Mouse (Mus musculus) neural tube, embryonic 11.5 days (tissue): ENCODE results near the gene Spata13. TPM values are rescaled to one million over a fixed set of nuclear protein-coding genes. Genes with fewer than 3 reads are reported as not detected.

Source experiments
- ATAC-seq: fragments of 200-750 bp; cut with Nextera tagmentation; 2 replicates; pipeline ENCODE4 v1.8.0; 2017; ENCODE audit warnings: moderate number of reproducible peaks, mild to moderate bottlenecking, moderate TSS enrichment, moderate library complexity; ENCODE audit not compliant: insufficient read depth, low FRiP score, low TSS enrichment
- DNase-seq: peaks from one replicate; pipeline ENCODE4 v3.0.0-alpha.2; 2015; ENCODE audit warnings: low spot score
- H3K27ac ChIP-seq: fragments of 300-500 bp; sonication (generic); 2 replicates; pipeline ENCODE4 v1.5.1; 2014; ENCODE audit warnings: low read depth, mild to moderate bottlenecking, low read length
- H3K27me3 ChIP-seq: fragments of 300-500 bp; sonication (generic); 2 replicates; pipeline ENCODE4 v1.6.1; 2014; ENCODE audit warnings: mild to moderate bottlenecking, low read length, mixed read lengths; ENCODE audit not compliant: control insufficient read depth, insufficient read depth
- H3K36me3 ChIP-seq: fragments of 300-500 bp; sonication (generic); 2 replicates; pipeline ENCODE4 v1.6.1; 2014; ENCODE audit warnings: mild to moderate bottlenecking, low read length, moderate library complexity, mixed read lengths; ENCODE audit not compliant: control insufficient read depth, insufficient read depth
- H3K4me1 ChIP-seq: fragments of 300-500 bp; sonication (generic); 2 replicates; pipeline ENCODE4 v1.6.1; 2014; ENCODE audit warnings: low read length, mixed read lengths; ENCODE audit not compliant: control insufficient read depth, insufficient read depth
- H3K4me2 ChIP-seq: fragments of 300-500 bp; sonication (generic); 2 replicates; pipeline ENCODE4 v1.6.1; 2014; ENCODE audit warnings: low read depth, mild to moderate bottlenecking, moderate library complexity
- H3K4me3 ChIP-seq: fragments of 300-500 bp; sonication (generic); 2 replicates; pipeline ENCODE4 v1.5.1; 2014; ENCODE audit warnings: low read depth, low read length
- H3K9ac ChIP-seq: fragments of 300-500 bp; sonication (generic); 2 replicates; pipeline ENCODE4 v1.6.1; 2014; ENCODE audit warnings: mild to moderate bottlenecking, low read length
- H3K9me3 ChIP-seq: fragments of 300-500 bp; sonication (generic); 2 replicates; pipeline ENCODE4 v1.6.1; 2016; ENCODE audit warnings: low read length; ENCODE audit not compliant: control insufficient read depth
- WGBS: fragments of 180-500 bp; shearing (Covaris S2); extraction: QIAGEN DNeasy Blood & Tissue Kit; methylation state at CpG from one replicate; pipeline ENCODE4 v1.1.7; 2014; 5-methylcytosine and 5-hydroxymethylcytosine counted together
- polyA plus RNA-seq: library from polyadenylated mRNA; unstranded; fragments of >200 nt; fragmentation: Nextera tagmentation; extraction: Ambion mirVana; gene quantifications from 2 replicates; pipeline ENCODE4 v1.2.1, GENCODE M21; 2014

The Spata13 gene
- polyA plus RNA-seq, 1 experiment from 2014 or later: 64.9 TPM

- H3K9ac ChIP-seq: peak within 1 kb of the TSS; percentile 40
- peak within 1 kb of the TSS; percentile 51 for H3K4me2 ChIP-seq
- H3K36me3 ChIP-seq: no peaks in the 10 kb centered on the region
- DNase-seq: peak; percentile 93
- H3K9me3 ChIP-seq: no peaks in the 10 kb centered on the region
- peak within 1 kb of the TSS; percentile 87 for H3K4me3 ChIP-seq
- WGBS: under 1% methylated on average over 61 of the region's 61 CpGs
- no peaks in the 10 kb centered on the region for H3K27me3 ChIP-seq
- ATAC-seq: peak; percentile 79
- H3K27ac ChIP-seq: 0 out of 2 replicates have a peak within 1 kb of the TSS, but pooled peaks have one; percentile 6
- peaks cover 2% of the 10 kb centered on the region; the same call in 1 of the 2 replicates for H3K4me1 ChIP-seq
These were observed 150.9 kb downstream of the Spata13 start, which contains the start of gene Mipep for GRCm38 (mm10) chr14:60784427-60785315. TSS of gene Mipep (plus strand) at chr14:60784573.

GRCm38 (mm10) chr14:60790103-60790502, 156.3 kb downstream of the Spata13 start:
- H3K4me3 ChIP-seq: no peak overlapping the region
- peaks cover 2% of the 10 kb centered on the region; the same call in 1 of the 2 replicates for H3K4me1 ChIP-seq
- ATAC-seq (no peak), DNase-seq (peak; percentile 49)
- H3K9me3 ChIP-seq: no peaks in the 10 kb centered on the region
- H3K4me2 ChIP-seq: no peak overlapping the region
- H3K9ac ChIP-seq: no peak overlapping the region
- H3K27me3 ChIP-seq: no peaks in the 10 kb centered on the region
- no peaks in the 10 kb centered on the region; the same call in 1 of the 2 replicates for H3K36me3 ChIP-seq
- H3K27ac ChIP-seq: no peak overlapping the region
- 47% methylated on average over 3 of the region's 3 CpGs for WGBS

GRCm38 (mm10) chr14:60796600-60797322, 163.0 kb downstream of the Spata13 start:
- Histone ChIP-seq H3K36me3 (no peaks in the 10 kb centered on the region; the same call in 1 of the 2 replicates), H3K27ac (no peak overlapping the region), H3K27me3 (no peaks in the 10 kb centered on the region), H3K9ac (no peak overlapping the region), H3K4me3 (no peak overlapping the region), H3K4me2 (no peak overlapping the region), H3K9me3 (no peaks in the 10 kb centered on the region), H3K4me1 (no peaks in the 10 kb centered on the region)
- 87% methylated on average over 4 of the region's 4 CpGs for WGBS
- DNase-seq (no peak), ATAC-seq (no peak)

- 93% methylated on average over 5 of the region's 5 CpGs for WGBS
- no peak for DNase-seq
- H3K27ac ChIP-seq: no peak overlapping the region
- H3K4me3 ChIP-seq: no peak overlapping the region
- no peaks in the 10 kb centered on the region for H3K36me3 ChIP-seq
- no peaks in the 10 kb centered on the region for H3K9me3 ChIP-seq
- no peaks in the 10 kb centered on the region for H3K4me1 ChIP-seq
- no peak overlapping the region for H3K9ac ChIP-seq
- H3K4me2 ChIP-seq: no peak overlapping the region
- no peak for ATAC-seq
- H3K27me3 ChIP-seq: no peaks in the 10 kb centered on the region
These were observed 163.8 kb downstream of the Spata13 start for GRCm38 (mm10) chr14:60797596-60797995.

GRCm38 (mm10) chr14:60798721-60799120, 164.9 kb downstream of the Spata13 start:
- ATAC-seq (no peak), DNase-seq (no peak)
- H3K36me3 ChIP-seq: no peaks in the 10 kb centered on the region; the same call in 1 of the 2 replicates
- H3K9ac ChIP-seq: no peak overlapping the region
- no peaks in the 10 kb centered on the region for H3K27me3 ChIP-seq
- H3K4me2 ChIP-seq: no peak overlapping the region
- 86% methylated on average over 4 of the region's 4 CpGs for WGBS
- H3K9me3 ChIP-seq: no peaks in the 10 kb centered on the region
- H3K4me3 ChIP-seq: no peak overlapping the region
- no peaks in the 10 kb centered on the region for H3K4me1 ChIP-seq
- H3K27ac ChIP-seq: no peak overlapping the region

GRCm38 (mm10) chr14:60799762-60800728, 166.2 kb downstream of the Spata13 start:
- no peak for DNase-seq
- H3K27ac ChIP-seq: no peak overlapping the region
- no peak overlapping the region for H3K4me3 ChIP-seq
- no peaks in the 10 kb centered on the region for H3K4me1 ChIP-seq
- H3K27me3 ChIP-seq: no peaks in the 10 kb centered on the region
- no peak overlapping the region for H3K9ac ChIP-seq
- WGBS: 55% methylated on average over 9 of the region's 9 CpGs
- H3K4me2 ChIP-seq: no peak overlapping the region
- H3K9me3 ChIP-seq: no peaks in the 10 kb centered on the region
- no peaks in the 10 kb centered on the region; the same call in 1 of the 2 replicates for H3K36me3 ChIP-seq
- no peak for ATAC-seq

- no peaks in the 10 kb centered on the region; the same call in 1 of the 2 replicates for H3K36me3 ChIP-seq
- H3K4me2 ChIP-seq: no peak overlapping the region
- no peak for ATAC-seq
- H3K4me1 ChIP-seq: no peaks in the 10 kb centered on the region
- H3K27ac ChIP-seq: no peak overlapping the region
- no peak overlapping the region for H3K9ac ChIP-seq
- H3K27me3 ChIP-seq: no peaks in the 10 kb centered on the region
- 95% methylated on average over 13 of the region's 13 CpGs for WGBS
- no peak for DNase-seq
- no peaks in the 10 kb centered on the region for H3K9me3 ChIP-seq
- H3K4me3 ChIP-seq: no peak overlapping the region
These were observed 168.2 kb downstream of the Spata13 start for GRCm38 (mm10) chr14:60802026-60802425.

- WGBS: 91% methylated on average over 9 of the region's 9 CpGs
- peaks cover 2% of the 10 kb centered on the region; the same call in 1 of the 2 replicates for H3K36me3 ChIP-seq
These were observed 171.2 kb downstream of the Spata13 start for GRCm38 (mm10) chr14:60804978-60805377.

More at GRCm38 (mm10) chr14:60804978-60805377, 171.2 kb downstream of the Spata13 start:
- no peak overlapping the region for H3K4me3 ChIP-seq
- no peak overlapping the region for H3K9ac ChIP-seq
- DNase-seq (no peak), ATAC-seq (no peak)
- H3K27me3 ChIP-seq: no peaks in the 10 kb centered on the region
- H3K4me2 ChIP-seq: no peak overlapping the region
- no peaks in the 10 kb centered on the region for H3K9me3 ChIP-seq
- H3K27ac ChIP-seq: no peak overlapping the region
- H3K4me1 ChIP-seq: no peaks in the 10 kb centered on the region
